Comparison of ENCODE assay signal across 25 mouse cellular contexts in genomic region chr5:121958551-121958950, GRCm38 (mm10).
"Had no signal": no experiment of that assay in that cellular context is flagged by ENCODE, and none has a peak within 500 bp of the region (broad histone marks: within the 10 kb centered on the region; RNA-seq: fewer than 3 reads in every experiment).

No protein-coding gene starts in this region.

- DNase-seq: gastrocnemius, adult 2 months; gastrocnemius, postnatal 10 days; gastrocnemius, postnatal 25 days; heart, adult 18-20 months; heart, postnatal 10 days; heart, postnatal 4 days; kidney, adult 18-20 months; kidney, adult 8-10 months; kidney, postnatal 10 days; kidney, postnatal 25 days; kidney, postnatal 4 days; liver; liver, embryonic 13.5 days had no signal

- H3K9me3 ChIP-seq: heart, embryonic 10.5 days; hindbrain, embryonic 10.5 days; hindbrain, embryonic 12.5 days; intestine, embryonic 15.5 days; limb, embryonic 10.5 days; limb, embryonic 12.5 days; liver, embryonic 13.5 days had no signal

- H3K27me3 ChIP-seq: heart, embryonic 12.5 days; hindbrain, embryonic 12.5 days; intestine, embryonic 15.5 days; limb, embryonic 12.5 days; liver, embryonic 13.5 days had no signal

- H3K36me3 ChIP-seq: heart, embryonic 10.5 days; heart, embryonic 12.5 days; hindbrain, embryonic 10.5 days; hindbrain, embryonic 12.5 days; intestine, embryonic 15.5 days; limb, embryonic 10.5 days; limb, embryonic 12.5 days; liver, embryonic 13.5 days had no signal

- H3K4me1 ChIP-seq: liver, embryonic 13.5 days had no signal

- H3K4me2 ChIP-seq: heart, embryonic 12.5 days; hindbrain, embryonic 12.5 days; intestine, embryonic 15.5 days; limb, embryonic 12.5 days; liver, embryonic 11.5 days; liver, embryonic 13.5 days had no signal

- H3K4me3 ChIP-seq: gastrocnemius, adult 2 months; heart, embryonic 10.5 days; heart, embryonic 12.5 days; hindbrain, embryonic 10.5 days; hindbrain, embryonic 12.5 days; intestine, embryonic 15.5 days; layer of hippocampus, adult 2 months; left cerebral cortex, adult 2 months; limb, embryonic 10.5 days; limb, embryonic 12.5 days; liver, embryonic 13.5 days had no signal

- H3K27ac ChIP-seq: gastrocnemius, adult 2 months; heart, embryonic 10.5 days; hindbrain, embryonic 10.5 days; hindbrain, embryonic 12.5 days; intestine, embryonic 15.5 days; layer of hippocampus, adult 2 months; left cerebral cortex, adult 2 months; limb, embryonic 10.5 days; limb, embryonic 12.5 days; liver, embryonic 13.5 days had no signal

- H3K9ac ChIP-seq: heart, embryonic 12.5 days; hindbrain, embryonic 12.5 days; intestine, embryonic 15.5 days; limb, embryonic 12.5 days; liver, embryonic 13.5 days had no signal

- ATAC-seq: inflammation-experienced regulatory T-cells, adult 6 months; intestine, embryonic 15.5 days; intestine, postnatal 0 days had no signal
